Mouse (Mus musculus): ENCODE results near the gene Abcc3.

The Abcc3 gene

DNA sequence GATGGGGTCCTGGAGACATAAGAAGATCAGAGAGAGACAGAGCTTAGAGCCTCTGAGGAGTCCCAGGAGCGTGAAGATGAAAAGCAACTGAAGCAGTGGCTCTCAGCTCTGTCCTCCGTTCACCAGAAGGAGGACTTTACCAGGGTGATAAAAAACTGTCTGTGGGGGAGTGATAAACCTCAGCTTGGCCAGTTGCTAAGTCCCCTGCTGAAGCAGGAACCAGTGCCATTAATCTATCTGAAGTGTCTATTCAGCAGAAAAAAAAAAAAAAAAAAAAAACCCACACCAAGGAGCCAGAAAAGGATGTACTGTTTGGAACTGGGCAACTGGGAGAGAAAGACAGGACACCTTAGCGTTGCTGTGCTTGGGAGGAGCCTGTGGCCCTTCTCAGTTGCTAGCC, 41.7 kb downstream of the Abcc3 start:
- DNase-seq (ENCODE audit: low spot score in 2 of 2): no peak

GRCm38 (mm10) chr11:94350337-94350736, 42.5 kb downstream of the Abcc3 start:
- DNase-seq (ENCODE audit: low spot score in 2 of 2): no peak

DNA sequence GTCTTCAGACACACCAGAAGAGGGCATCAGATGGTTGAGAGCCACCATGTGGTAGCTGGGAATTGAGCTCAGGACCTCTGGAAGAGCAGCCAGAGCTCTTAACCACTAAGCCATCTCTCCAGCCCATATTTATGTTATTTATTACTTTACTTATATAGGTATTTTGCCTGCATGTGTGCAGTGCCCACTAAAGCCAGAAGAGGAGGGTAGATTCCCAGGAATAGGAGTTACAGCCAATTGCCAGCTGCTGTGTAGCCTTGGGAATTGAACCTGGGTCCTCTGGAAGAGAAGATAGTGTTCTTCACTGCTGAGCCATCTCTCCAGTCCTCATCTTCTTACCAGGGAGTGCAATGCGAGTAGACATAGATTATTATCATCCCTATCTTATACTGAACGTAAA, 43.0 kb downstream of the Abcc3 start:
- DNase-seq (ENCODE audit: low spot score in 2 of 2): no peak

DNA sequence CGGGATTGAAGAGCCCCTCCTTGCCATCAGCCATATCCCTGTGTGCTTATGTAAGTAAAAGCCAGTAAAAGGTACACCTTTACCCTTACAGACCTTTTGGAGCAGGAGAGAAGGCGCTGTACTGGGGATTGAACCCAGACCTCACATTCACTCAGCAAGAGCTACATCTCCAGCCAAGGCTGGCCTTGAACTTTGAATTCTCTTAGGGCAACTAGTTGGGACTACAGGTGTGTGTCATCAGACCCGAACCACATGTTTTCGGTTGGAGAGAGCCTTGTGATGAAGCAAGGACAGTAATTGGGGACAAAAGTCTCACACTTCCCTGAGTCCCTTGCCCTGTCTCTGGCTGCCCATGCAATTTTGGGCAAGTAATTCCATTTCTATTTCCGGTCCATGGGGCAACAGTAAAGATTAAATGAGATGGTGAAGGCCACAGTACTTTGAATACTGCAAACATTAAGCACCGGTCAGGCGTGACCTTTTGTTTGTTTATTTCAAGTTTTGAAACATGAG, 45.7 kb downstream of the Abcc3 start:
- no peak for DNase-seq (ENCODE audit: low spot score in 2 of 2)

DNA sequence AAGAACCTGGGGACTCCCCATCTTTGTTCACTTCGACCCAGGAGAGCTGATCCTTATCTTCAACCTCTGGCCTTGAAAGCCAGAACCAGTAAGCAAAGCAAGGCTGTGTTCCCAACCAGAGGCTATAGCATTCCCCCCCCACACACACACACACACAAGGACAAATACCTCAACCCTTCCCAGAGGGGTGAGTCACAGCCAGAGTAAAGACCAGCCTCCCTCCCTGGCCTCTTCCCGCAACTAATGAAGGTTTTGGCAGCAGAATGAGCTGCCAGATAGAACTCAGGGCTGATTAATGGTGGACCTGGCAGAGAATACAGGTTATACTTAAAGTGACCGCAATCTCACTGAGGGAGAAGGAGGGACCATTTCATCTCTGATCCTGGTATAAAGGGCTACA, 46.2 kb downstream of the Abcc3 start:
- DNase-seq (ENCODE audit: low spot score in 2 of 2): no peak

GRCm38 (mm10) chr11:94345926-94346325, 46.9 kb downstream of the Abcc3 start:
- no peak for DNase-seq (ENCODE audit: low spot score in 2 of 2)

DNA sequence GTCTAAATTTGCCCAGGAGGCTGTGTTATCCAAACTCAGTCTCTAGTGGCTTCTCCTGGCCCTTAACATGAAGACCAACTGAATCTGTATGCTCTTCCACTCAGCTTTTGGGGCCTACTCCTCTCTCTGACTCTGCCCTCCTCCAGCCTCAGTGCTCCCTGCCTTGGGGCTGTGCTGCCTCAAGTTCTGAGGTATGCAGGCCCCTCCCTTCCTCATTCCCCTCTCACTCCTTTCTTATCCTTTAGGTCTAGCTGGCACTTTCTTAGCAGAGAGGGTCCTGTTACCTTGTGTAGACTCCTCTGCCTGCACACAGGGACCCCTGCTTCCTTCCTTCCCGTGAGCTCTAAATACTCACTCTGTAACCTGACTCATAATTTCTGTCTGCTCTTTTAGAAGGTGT, 48.3 kb downstream of the Abcc3 start:
- DNase-seq (ENCODE audit: low spot score in 2 of 2): no peak

DNA sequence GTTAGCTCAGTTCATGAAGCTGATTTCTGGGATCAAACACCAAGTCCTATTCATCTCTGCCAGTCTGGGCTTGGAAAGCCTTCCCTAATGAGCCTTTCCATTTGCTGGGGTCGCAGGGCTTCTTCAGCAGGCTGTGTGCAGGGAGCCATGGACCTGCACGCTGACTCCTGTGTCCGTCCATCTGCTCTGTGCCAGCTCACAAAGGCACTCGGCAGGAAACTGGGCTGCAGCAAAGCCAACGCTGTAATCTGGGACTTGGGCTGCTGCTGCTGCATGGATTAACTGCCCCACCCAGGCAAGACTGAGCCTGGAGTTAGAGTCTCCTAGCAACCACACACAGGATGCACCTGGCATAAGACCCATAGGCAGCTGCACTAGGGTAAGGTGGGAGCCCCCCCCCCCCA, 48.8 kb downstream of the Abcc3 start:
- DNase-seq (ENCODE audit: low spot score in 2 of 2): no peak

DNA sequence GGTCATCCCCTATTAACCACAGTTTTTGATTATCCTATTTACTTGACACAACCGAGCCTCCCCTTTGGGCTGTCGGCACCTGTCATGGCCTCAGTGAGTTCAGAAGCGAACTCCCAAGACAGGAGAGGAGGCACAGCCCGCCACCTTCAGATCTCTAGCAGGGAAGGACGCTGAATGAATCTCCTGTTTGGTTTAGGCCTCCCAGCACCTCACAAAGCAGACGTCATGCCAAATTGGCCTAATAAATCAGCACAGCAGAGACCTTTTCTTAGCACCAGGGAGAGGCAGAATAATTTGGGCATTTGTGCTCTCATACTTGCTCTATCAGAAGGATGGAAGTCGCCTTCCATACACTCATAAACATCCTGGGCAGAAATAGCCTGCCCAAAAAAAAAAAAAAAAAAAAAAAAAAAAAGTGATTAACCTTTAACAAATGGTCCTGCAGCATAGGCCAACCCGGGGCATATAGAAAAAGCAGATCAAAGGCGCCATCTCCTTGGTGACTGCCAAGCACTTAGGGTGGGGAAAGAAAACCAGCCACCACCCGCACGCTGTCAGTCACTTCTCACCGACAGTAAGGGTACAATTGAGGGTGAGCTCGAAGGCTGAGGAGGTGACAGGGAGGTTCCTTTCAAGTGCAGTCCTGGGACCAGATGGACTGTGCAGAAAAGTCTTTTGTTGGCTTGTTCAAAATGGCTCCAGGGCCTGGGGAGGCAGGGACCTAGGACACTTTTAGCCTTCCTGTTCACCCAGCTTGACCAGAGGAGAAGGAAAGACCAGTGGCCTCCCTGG, 50.5 kb downstream of the Abcc3 start:
- no peak for DNase-seq (ENCODE audit: low spot score in 2 of 2)

DNA sequence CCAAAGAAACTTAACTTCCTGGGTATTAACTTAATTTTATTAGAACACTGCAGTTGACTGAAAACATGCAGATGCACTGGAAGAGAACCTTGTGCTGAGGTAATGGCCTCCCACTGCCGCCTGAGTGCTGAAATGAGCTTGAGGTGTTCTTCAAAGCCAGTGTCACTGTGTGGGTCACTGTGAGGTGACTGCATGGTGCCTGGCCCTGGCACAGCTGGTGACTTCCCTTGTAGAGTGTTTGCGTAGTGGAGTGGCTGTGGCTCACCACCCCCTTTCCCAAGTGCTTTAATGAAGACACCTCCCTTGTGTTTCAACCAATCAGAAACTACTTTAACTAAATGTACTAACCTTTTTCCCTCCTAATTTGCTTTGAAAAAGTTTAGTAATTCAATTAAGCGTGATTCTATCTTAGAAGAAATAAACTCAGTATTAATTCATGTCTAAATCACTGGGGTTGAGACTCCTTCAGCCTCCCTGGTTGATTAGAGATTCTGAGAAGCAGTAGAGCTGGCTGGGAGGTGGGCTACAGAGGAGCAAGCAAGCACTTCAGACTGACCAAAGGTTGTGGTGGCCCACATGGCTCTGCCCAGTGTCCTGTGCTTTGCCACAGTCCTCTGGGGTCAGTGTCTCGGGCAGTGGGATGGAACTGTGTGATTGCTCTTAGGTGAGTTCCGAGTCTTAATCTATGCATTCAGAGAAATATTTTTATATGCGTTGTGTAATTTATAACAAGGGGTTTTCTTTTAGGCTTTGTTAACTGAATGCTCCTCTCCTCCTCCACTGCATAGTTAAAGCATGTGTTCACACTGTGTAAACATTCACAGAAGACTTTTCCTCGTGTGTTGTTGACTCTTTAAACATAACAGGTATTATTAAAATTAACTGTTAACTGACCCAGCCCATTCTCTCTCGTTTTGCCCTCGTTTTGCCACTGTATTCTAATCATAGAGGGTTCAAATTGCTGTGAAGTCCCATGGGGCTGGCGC, 51.6 kb downstream of the Abcc3 start:
- no peak for DNase-seq (ENCODE audit: low spot score in 2 of 2)

GRCm38 (mm10) chr11:94339732-94340585, 52.8 kb downstream of the Abcc3 start:
- DNase-seq (ENCODE audit: low spot score in 2 of 2): peak in 1 of 2 experiments; percentile 53

DNA sequence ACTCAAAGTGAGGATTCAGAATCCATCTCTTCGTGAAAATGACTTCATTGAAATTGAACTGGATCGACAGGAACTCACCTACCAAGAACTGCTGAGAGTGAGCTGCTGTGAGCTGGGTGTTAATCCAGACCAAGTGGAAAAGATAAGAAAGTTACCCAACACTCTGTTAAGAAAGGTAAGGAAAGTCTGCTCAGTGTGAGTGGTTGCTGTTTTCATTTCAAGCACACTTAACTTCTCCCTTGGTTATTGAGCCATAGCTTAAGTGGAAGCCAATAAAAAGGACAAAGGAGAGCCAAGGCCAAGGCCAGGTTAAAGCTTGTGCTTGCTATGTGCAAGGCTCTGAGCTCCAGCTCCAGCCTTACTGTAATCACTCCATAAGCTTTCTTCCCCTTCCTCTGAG, 54.5 kb downstream of the Abcc3 start:
- no peak for DNase-seq (ENCODE audit: low spot score in 2 of 2)

- DNase-seq (ENCODE audit: low spot score in 2 of 2): no peak
These were observed 56.2 kb downstream of the Abcc3 start for GRCm38 (mm10) chr11:94336551-94336950.

DNA sequence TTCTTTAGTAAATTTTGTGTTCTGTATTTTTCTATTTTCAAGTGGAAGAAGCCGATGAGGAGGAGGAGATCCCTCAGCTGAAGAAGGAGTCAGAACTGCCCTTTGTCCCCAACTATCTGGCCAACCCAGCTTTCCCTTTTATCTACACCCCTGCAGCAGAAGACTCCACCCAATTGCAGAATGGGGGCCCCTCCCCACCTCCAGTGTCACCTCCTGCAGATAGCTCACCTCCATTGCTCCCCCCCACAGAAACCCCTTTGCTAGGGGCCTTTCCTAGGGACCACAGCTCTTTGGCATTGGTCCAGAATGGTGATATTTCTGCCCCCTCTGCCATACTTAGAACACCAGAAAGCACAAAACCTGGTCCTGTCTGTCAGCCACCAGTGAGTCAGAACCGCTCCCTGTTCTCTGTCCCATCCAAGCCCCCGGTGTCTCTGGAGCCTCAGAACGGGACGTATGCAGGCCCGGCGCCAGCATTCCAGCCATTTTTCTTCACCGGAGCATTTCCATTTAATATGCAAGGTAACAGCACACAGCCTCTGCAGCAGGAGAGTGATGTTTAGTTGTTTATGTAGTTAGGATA, 58.3 kb downstream of the Abcc3 start:
- no peak for DNase-seq (ENCODE audit: low spot score in 2 of 2)

DNA sequence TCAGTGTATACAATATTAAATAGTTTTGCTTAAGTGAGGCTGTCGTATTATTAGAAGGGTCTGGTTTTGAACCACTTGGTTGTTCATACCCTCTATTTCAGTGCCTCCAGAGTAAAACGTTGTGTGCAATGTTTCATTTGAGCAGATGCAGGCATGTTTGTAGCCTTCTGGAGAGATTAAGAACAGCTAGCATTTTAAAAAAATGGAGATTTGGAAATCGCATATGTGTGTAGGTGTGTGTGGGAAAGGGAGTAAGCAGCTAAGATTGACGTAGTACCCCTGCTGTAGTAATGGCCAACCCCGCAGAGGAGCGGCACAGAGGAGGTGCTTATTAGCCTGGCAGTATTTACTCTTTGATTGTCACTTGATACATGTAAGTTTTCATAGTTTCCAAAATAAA, 60.1 kb downstream of the Abcc3 start:
- DNase-seq (ENCODE audit: low spot score in 2 of 2): no peak

DNA sequence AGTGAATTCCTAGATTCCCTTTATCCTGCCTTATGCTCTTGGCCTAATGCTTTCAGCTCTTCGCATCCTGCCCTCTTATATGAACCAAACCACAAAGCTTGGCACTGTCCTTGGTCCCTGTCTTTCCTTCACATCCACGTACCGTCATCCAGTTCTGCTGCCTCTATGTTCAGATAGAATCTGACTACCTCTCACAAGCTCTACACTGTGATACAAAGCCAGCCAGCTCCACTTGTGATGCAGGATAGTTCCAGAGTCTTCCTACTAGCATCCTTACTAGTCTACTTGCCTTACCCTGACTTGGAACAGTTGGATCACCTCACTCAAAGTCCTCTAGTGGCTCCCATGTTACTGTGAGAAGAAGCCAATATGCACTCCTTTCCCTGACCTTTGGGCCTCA, 62.6 kb downstream of the Abcc3 start:
- DNase-seq (ENCODE audit: low spot score in 2 of 2): no peak

- peak; percentile 55 to 76 for DNase-seq (ENCODE audit: low spot score in 2 of 2)
These were observed 63.4 kb downstream of the Abcc3 start for GRCm38 (mm10) chr11:94329270-94329891.

DNA sequence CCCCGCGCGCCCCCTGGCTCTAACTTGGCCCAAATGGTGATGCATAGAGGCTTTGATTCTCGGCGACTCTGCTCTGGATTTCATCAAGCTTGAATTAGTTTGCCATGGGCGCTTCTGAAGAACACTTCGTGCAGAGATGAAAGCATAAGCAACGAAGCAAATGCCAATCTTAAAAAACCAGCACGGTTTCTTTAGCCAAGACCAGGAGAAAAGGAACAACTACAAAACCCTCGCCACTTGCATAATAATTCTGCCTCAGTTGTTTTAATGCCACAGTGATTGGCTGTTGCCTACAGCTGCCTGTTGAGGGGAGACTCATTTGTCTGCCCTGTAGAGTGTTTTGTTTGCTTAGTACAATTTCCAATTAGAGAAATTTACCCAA, 64.2 kb downstream of the Abcc3 start:
- peak in 1 of 2 experiments; percentile 51 for DNase-seq (ENCODE audit: low spot score in 2 of 2)

DNA sequence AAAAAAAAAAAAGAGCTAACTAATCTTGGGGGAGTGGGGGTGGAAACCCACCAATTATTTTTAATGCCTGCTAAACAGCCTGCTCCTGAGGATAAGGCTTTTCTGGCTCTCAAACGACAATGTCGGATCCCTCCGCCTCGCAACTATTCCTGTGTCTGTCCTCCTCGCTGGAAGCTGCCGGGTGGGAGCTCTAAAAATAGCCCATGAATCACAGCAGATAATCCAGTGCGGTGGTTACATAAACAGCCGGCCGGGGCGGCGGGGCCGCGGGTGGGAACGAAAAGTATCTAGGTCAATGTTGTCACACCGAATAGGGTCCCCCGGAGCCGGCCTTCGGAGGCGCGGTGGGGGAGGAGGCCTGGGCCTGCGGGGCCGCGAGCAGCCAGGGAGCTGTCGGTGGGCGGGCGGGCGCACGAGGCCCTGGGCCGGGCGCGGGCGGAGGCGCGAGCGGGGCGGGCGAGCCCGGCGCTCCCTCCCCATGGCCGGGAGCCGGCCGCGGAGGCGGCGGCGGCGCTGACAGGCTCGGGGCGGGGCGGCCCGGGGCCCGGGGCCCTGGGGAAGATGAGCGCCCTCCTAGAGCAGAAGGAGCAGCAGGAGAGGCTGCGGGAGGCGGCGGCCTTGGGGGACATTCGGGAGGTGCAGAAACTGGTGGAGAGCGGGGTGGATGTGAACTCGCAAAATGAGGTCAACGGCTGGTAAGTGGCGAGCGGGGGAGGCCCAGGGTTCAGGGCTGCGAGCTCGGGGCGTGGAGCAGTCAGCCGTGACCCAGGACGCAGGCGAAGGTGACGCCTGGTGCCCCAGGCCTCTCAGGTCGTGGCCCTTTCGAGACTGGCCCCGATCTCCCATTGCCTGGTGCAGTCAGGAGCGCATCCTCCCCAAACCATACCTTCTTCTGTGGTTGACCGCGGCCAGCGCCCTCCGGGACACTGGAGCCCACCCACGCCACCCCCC, 64.8 kb downstream of the Abcc3 start, which contains the start of gene Ankrd40:
Gene Ankrd40 (plus strand): TSS at position 309 of the 951 bp plus-strand sequence.
- DNase-seq (ENCODE audit: low spot score in 2 of 2): peak; percentile 98 to 99

All from frontal cortex, postnatal 36 days (tissue).